Mouse (Mus musculus) lung, embryonic 14.5 days (tissue): ENCODE data around the gene Clec11a. TPM values are rescaled to one million over a fixed set of nuclear protein-coding genes. Genes with fewer than 3 reads are reported as not detected.

Experiments used
- ATAC-seq: fragments of 200-750 bp; cut with Nextera tagmentation; 2 replicates; pipeline ENCODE4 v1.8.0; 2017; ENCODE audit warnings: mild to moderate bottlenecking, moderate TSS enrichment, moderate library complexity; ENCODE audit not compliant: insufficient read depth
- DNase-seq: peaks from one replicate; pipeline ENCODE4 v3.0.0-alpha.2; 2015
- H3K27ac ChIP-seq: fragments of 300-500 bp; sonication (generic); 2 replicates; pipeline ENCODE4 v1.5.1; 2014; ENCODE audit warnings: low read depth, mild to moderate bottlenecking, moderate library complexity
- H3K27me3 ChIP-seq: fragments of 300-500 bp; sonication (generic); 2 replicates; pipeline ENCODE4 v1.6.1; 2014; ENCODE audit warnings: low read length, control low read depth; ENCODE audit not compliant: insufficient read depth
- H3K36me3 ChIP-seq: fragments of 300-500 bp; sonication (generic); 2 replicates; pipeline ENCODE4 v1.6.1; 2014; ENCODE audit warnings: control low read depth; ENCODE audit not compliant: insufficient read depth
- H3K4me1 ChIP-seq: fragments of 300-500 bp; sonication (generic); 2 replicates; pipeline ENCODE4 v1.6.1; 2014; ENCODE audit warnings: antibody characterized with exemption, control low read depth; ENCODE audit not compliant: insufficient read depth
- H3K4me2 ChIP-seq: fragments of 300-500 bp; sonication (generic); 2 replicates; pipeline ENCODE4 v1.6.1; 2014; ENCODE audit warnings: mild to moderate bottlenecking
- H3K4me3 ChIP-seq: fragments of 300-500 bp; sonication (generic); 2 replicates; pipeline ENCODE4 v1.5.1; 2014; ENCODE audit warnings: low read depth, low read length
- H3K9ac ChIP-seq: fragments of 300-500 bp; sonication (generic); 2 replicates; pipeline ENCODE4 v1.6.1; 2014
- H3K9me3 ChIP-seq: fragments of 300-500 bp; sonication (generic); 2 replicates; pipeline ENCODE4 v1.6.1; 2016; ENCODE audit warnings: low read depth, low read length, control low read depth
- CTCF ChIP-seq: IDR thresholded peaks from 2 replicates; pipeline ENCODE4 v1.5.1; 2016; ENCODE audit warnings: antibody characterized with exemption, low read depth
- WGBS: fragments of 180-500 bp; shearing (Covaris S2); extraction: QIAGEN DNeasy Blood & Tissue Kit; methylation state at CpG from one replicate; pipeline ENCODE4 v1.1.7; 2014; 5-methylcytosine and 5-hydroxymethylcytosine counted together
- polyA plus RNA-seq: library from polyadenylated mRNA; unstranded; fragments of >200 nt; fragmentation: Nextera tagmentation; extraction: Ambion mirVana; gene quantifications from 2 replicates; pipeline ENCODE4 v1.2.1, GENCODE M21; 2014

Gene Clec11a
- polyA plus RNA-seq, 1 experiment from 2014 or later: 1.8 TPM

- Histone ChIP-seq H3K27ac (no peak overlapping the region), H3K4me3 (no peak overlapping the region), H3K4me2 (no peak overlapping the region), H3K27me3 (no peaks in the 10 kb centered on the region), H3K4me1 (no peaks in the 10 kb centered on the region), H3K9ac (no peak overlapping the region), H3K36me3 (no peaks in the 10 kb centered on the region), H3K9me3 (no peaks in the 10 kb centered on the region)
- no peak for DNase-seq
- no peak for TF ChIP-seq CTCF
- 94% methylated on average over 1 of the region's 1 CpGs for WGBS
- ATAC-seq: no peak
Observed at GRCm38 (mm10) chr7:44322290-44322689, 15.6 kb upstream of the Clec11a start.

- Histone ChIP-seq H3K4me3 (no peak overlapping the region), H3K9me3 (no peaks in the 10 kb centered on the region), H3K27ac (no peak overlapping the region), H3K36me3 (no peaks in the 10 kb centered on the region), H3K4me2 (no peak overlapping the region), H3K4me1 (no peaks in the 10 kb centered on the region), H3K9ac (no peak overlapping the region), H3K27me3 (no peaks in the 10 kb centered on the region)
- WGBS: 49% methylated on average over 8 of the region's 8 CpGs
- no peak for ATAC-seq
- no peak for DNase-seq
- TF ChIP-seq CTCF: no peak
Observed at GRCm38 (mm10) chr7:44320886-44321285, 14.2 kb upstream of the Clec11a start.

GRCm38 (mm10) chr7:44317913-44318312 lies 11.2 kb upstream of the Clec11a start:
- no peaks in the 10 kb centered on the region for H3K4me1 ChIP-seq
- no peak overlapping the region for H3K9ac ChIP-seq
- TF ChIP-seq CTCF: peak; percentile 62
- H3K4me2 ChIP-seq: no peak overlapping the region
- no peak overlapping the region for H3K27ac ChIP-seq
- 31% methylated on average over 4 of the region's 4 CpGs for WGBS
- no peak for ATAC-seq
- no peaks in the 10 kb centered on the region for H3K9me3 ChIP-seq
- H3K27me3 ChIP-seq: 0 out of 2 replicates have a peak, but pooled peaks cover 2% of the 10 kb centered on the region
- H3K36me3 ChIP-seq: no peaks in the 10 kb centered on the region
- no peak overlapping the region for H3K4me3 ChIP-seq
- DNase-seq: peak; percentile 44

GRCm38 (mm10) chr7:44312484-44312883 lies 5.8 kb upstream of the Clec11a start:
- H3K4me1 ChIP-seq: no peaks in the 10 kb centered on the region
- H3K36me3 ChIP-seq: no peaks in the 10 kb centered on the region
- no peak overlapping the region for H3K4me3 ChIP-seq
- 48% methylated on average over 16 of the region's 16 CpGs for WGBS
- H3K27ac ChIP-seq: no peak overlapping the region
- peaks cover 19% of the 10 kb centered on the region for H3K27me3 ChIP-seq
- H3K9me3 ChIP-seq: no peaks in the 10 kb centered on the region
- ATAC-seq (no peak), DNase-seq (no peak)
- H3K4me2 ChIP-seq: no peak overlapping the region
- TF ChIP-seq CTCF: no peak
- H3K9ac ChIP-seq: no peak overlapping the region

- H3K27ac ChIP-seq: no peak overlapping the region
- no peaks in the 10 kb centered on the region for H3K9me3 ChIP-seq
- H3K27me3 ChIP-seq: peaks cover 19% of the 10 kb centered on the region
- no peaks in the 10 kb centered on the region for H3K36me3 ChIP-seq
- DNase-seq (no peak), ATAC-seq (no peak)
- H3K4me1 ChIP-seq: no peaks in the 10 kb centered on the region
- peak overlapping the region; percentile 92 for H3K4me2 ChIP-seq
- 19% methylated on average over 6 of the region's 6 CpGs for WGBS
- H3K9ac ChIP-seq: no peak overlapping the region
- no peak overlapping the region for H3K4me3 ChIP-seq
- TF ChIP-seq CTCF: no peak; the same call in 1 of the 2 replicates
Observed at GRCm38 (mm10) chr7:44311713-44312304, 5.1 kb upstream of the Clec11a start.

GRCm38 (mm10) chr7:44310878-44311712 lies 4.4 kb upstream of the Clec11a start:
- Histone ChIP-seq H3K9ac (peak overlapping the region; percentile 52), H3K9me3 (no peaks in the 10 kb centered on the region), H3K4me3 (peak overlapping the region; percentile 46), H3K27ac (no peak overlapping the region), H3K4me2 (peak overlapping the region; percentile 92), H3K36me3 (no peaks in the 10 kb centered on the region), H3K27me3 (peaks cover 19% of the 10 kb centered on the region), H3K4me1 (peaks cover under 1% of the 10 kb centered on the region; the same call in 1 of the 2 replicates)
- ATAC-seq: peak; percentile 30
- WGBS: under 1% methylated on average over 38 of the region's 38 CpGs
- no peak for TF ChIP-seq CTCF
- peak; percentile 33 for DNase-seq

GRCm38 (mm10) chr7:44310285-44310877 lies 3.7 kb upstream of the Clec11a start:
- WGBS: under 1% methylated on average over 40 of the region's 40 CpGs
- Histone ChIP-seq H3K27ac (no peak overlapping the region), H3K4me2 (peak overlapping the region; percentile 92), H3K4me3 (peak overlapping the region; percentile 46), H3K36me3 (no peaks in the 10 kb centered on the region), H3K4me1 (peaks cover 3% of the 10 kb centered on the region; the same call in 1 of the 2 replicates), H3K27me3 (peaks cover 19% of the 10 kb centered on the region), H3K9ac (peak overlapping the region; percentile 52), H3K9me3 (no peaks in the 10 kb centered on the region)
- no peak for TF ChIP-seq CTCF
- ATAC-seq: peak; percentile 10; the same call in 1 of the 2 replicates
- DNase-seq: peak; percentile 26
